Mouse (Mus musculus) forebrain, postnatal 0 days (tissue): ENCODE results near the gene Churc1. TPM values are rescaled to one million over a fixed set of nuclear protein-coding genes. Genes with fewer than 3 reads are reported as not detected.

Experiments
- ATAC-seq: fragments of 200-750 bp; cut with Nextera tagmentation; 2 replicates; pipeline ENCODE4 v1.8.0; 2017; ENCODE audit warnings: mild to moderate bottlenecking, moderate library complexity
- DNase-seq: peaks from one replicate; pipeline ENCODE4 v3.0.0-alpha.2; 2015
- H3K27ac ChIP-seq: fragments of 300-500 bp; sonication (generic); 2 replicates; pipeline ENCODE4 v1.5.1; 2014; ENCODE audit warnings: low read depth, mild to moderate bottlenecking, antibody characterized with exemption, low read length, moderate library complexity, mixed read lengths
- H3K27me3 ChIP-seq: fragments of 300-500 bp; sonication (generic); 2 replicates; pipeline ENCODE4 v1.6.1; 2014; ENCODE audit warnings: mild to moderate bottlenecking, low read length, mixed read lengths; ENCODE audit not compliant: insufficient read depth
- H3K36me3 ChIP-seq: fragments of 300-500 bp; sonication (generic); 2 replicates; pipeline ENCODE4 v1.6.1; 2014; ENCODE audit warnings: mild to moderate bottlenecking, moderate library complexity; ENCODE audit not compliant: insufficient read depth
- H3K4me1 ChIP-seq: fragments of 300-500 bp; sonication (generic); 2 replicates; pipeline ENCODE4 v1.6.1; 2014; ENCODE audit warnings: antibody characterized with exemption; ENCODE audit not compliant: insufficient read depth
- H3K4me2 ChIP-seq: fragments of 300-500 bp; sonication (generic); 2 replicates; pipeline ENCODE4 v1.6.1; 2014; ENCODE audit warnings: low read depth, mild to moderate bottlenecking, moderate library complexity
- H3K4me3 ChIP-seq: fragments of 300-500 bp; sonication (generic); 2 replicates; pipeline ENCODE4 v1.5.1; 2014; ENCODE audit warnings: low read depth, low read length, mixed read lengths
- H3K9ac ChIP-seq: fragments of 300-500 bp; sonication (generic); 2 replicates; pipeline ENCODE4 v1.6.1; 2014; ENCODE audit warnings: mild to moderate bottlenecking
- H3K9me3 ChIP-seq: fragments of 300-500 bp; sonication (generic); 2 replicates; pipeline ENCODE4 v1.6.1; 2016; ENCODE audit warnings: low read length
- CTCF ChIP-seq: sonication (generic); IDR thresholded peaks from 2 replicates; pipeline ENCODE4 v1.5.1; 2016; ENCODE audit warnings: antibody characterized with exemption, control low read depth, low read depth
- WGBS: fragments of 180-500 bp; shearing (Covaris S2); extraction: QIAGEN DNeasy Blood & Tissue Kit; methylation state at CpG from one replicate; pipeline ENCODE4 v1.1.7; 2014; 5-methylcytosine and 5-hydroxymethylcytosine counted together
- polyA plus RNA-seq: library from polyadenylated mRNA; unstranded; fragments of >200 nt; fragmentation: Nextera tagmentation; extraction: Ambion mirVana; gene quantifications from 2 replicates; pipeline ENCODE4 v1.2.1, GENCODE M21; 2015
- total RNA-seq: library from RNA; depleted of rRNA; stranded (reverse); fragments of >200 nt; gene quantifications from 2 replicates; pipeline ENCODE4 v1.2.3, GENCODE M21; 2014; rRNA removed

Gene Churc1
- total and polyA plus RNA-seq, 2 experiments from 2014 or later = 75.7 to 146 TPM

DNA sequence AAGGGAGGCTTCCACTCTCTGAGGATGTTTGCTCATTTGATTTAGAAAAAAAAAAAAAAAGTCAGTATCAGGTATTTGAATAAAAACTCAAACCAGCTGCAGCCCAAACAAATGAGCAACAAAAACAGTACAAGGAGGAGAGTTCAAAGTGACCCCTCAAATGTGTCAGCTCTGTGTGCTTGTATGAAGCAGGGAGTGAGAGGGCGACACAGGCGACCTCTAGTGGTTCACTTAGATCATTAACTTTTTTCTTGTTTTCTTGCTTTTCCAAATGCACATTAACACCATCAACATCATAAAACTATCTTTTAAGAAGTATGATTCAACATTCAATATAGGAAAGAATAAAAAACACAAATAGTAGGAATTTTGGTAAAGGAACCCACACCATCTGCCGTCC, 67.4 kb downstream of the Churc1 start:
- H3K27ac ChIP-seq = no peak overlapping the region
- peak; percentile 80 for TF ChIP-seq CTCF
- H3K9ac ChIP-seq = no peak overlapping the region
- no peaks in the 10 kb centered on the region for H3K36me3 ChIP-seq
- H3K27me3 ChIP-seq = no peaks in the 10 kb centered on the region; the same call in 1 of the 2 replicates
- ATAC-seq (no peak), DNase-seq (peak; percentile 57)
- no peaks in the 10 kb centered on the region for H3K4me1 ChIP-seq
- H3K9me3 ChIP-seq = no peaks in the 10 kb centered on the region
- no peak overlapping the region for H3K4me2 ChIP-seq
- 7% methylated on average over 3 of the region's 3 CpGs for WGBS
- H3K4me3 ChIP-seq = no peak overlapping the region

Other genes starting within 250 kb of the Churc1 start
- gene Plekhg3, start 234.6 kb upstream of the Churc1 start, total RNA-seq = 4.1 and 6.2 TPM in 2 replicates
- gene Plekhg3, start 234.6 kb upstream of the Churc1 start, polyA plus RNA-seq = 0.53 and 1.1 TPM in 2 replicates
- 16.2 and 19.6 TPM in 2 replicates for gene Sptb, start 55.0 kb upstream of the Churc1 start, total RNA-seq
- gene Sptb, start 55.0 kb upstream of the Churc1 start, polyA plus RNA-seq = 2.3 and 3.0 TPM in 2 replicates
- 22.7 and 32.3 TPM in 2 replicates for gene Fntb, start 51 bp downstream of the Churc1 start, total RNA-seq
- 38.7 and 42.3 TPM in 2 replicates for gene Fntb, start 51 bp downstream of the Churc1 start, polyA plus RNA-seq
- gene Gpx2, start 30.0 kb downstream of the Churc1 start, total RNA-seq = not detected in 2 replicates
- 0.31 TPM in 1 of 2 replicates, not detected in the other for gene Gpx2, start 30.0 kb downstream of the Churc1 start, polyA plus RNA-seq
- gene Rab15, start 57.4 kb downstream of the Churc1 start, total RNA-seq = 75.1 and 83.0 TPM in 2 replicates
- 43.7 and 52.6 TPM in 2 replicates for gene Rab15, start 57.4 kb downstream of the Churc1 start, polyA plus RNA-seq
- 56.0 and 58.5 TPM in 2 replicates for gene Max, start 196.7 kb downstream of the Churc1 start, total RNA-seq
- 14.6 TPM in 2 replicates for gene Max, start 196.7 kb downstream of the Churc1 start, polyA plus RNA-seq